ENCODE assay signal across 13 mouse cellular contexts in the genomic region with DNA sequence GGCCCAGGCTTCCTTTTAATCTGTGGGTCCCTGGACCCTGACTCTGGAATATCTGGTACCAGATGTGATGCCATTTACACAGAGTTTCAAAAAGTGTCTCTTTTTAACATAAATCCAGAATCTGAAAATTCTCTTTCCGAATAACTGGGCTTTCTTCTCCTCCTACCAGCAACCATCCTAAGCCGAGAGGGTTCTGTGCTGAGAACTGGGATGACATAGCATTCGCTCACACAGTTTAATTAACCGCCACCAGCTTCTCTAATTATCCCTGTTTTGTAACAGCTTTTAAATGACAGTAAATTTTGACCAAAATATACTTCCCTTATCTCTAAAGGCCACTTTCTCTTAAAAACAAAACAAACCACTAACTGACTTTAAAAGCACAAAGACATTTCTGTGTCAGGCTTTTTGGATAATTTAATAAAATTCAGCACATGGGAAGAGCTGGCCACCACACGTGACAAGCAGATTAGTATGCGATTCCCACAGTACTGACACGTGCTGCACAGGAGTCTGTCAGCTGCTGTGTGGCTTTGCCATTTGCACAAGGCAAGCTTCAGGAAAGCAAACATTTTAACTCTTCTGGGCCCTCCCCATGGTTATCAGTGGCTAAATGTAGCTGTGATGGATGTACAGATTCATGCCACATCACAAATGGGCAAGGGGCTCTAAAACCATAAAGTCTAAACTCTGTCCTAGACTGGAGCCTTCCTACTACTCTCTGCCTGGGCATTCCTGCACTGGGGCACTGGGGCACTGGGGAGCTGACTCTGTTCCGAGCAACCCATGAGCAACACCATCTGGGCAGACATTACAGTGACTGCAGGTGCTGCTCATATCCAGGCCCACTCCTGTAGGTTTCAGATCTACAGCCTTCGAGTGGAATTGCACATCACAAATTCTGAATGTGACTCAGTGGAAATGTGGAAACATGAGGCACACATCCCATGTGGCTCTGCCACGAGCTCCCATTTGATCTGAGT.
DNase-seq lines count a peak whose midpoint lies in the region; ATAC-seq and TF ChIP-seq lines count a peak whose summit lies in the region.
"Had no signal": no experiment of that assay in that cellular context is flagged by ENCODE, and none has a peak within 500 bp of the region (broad histone marks: within the 10 kb centered on the region; RNA-seq: fewer than 3 reads in every experiment).

No protein-coding gene starts in this region.

- H3K27ac ChIP-seq in heart, embryonic 10.5 days, result no peak overlapping the region
- H3K27ac ChIP-seq in liver, adult 2 months (replicated peaks; ENCODE audit: insufficient read depth, low read depth, low read length), result peak overlapping the region; percentile 56
- H3K27ac ChIP-seq in liver, embryonic 11.5 days (ENCODE audit: low read depth, low read length), result no peak overlapping the region
- no peak overlapping the region for H3K27ac ChIP-seq in forebrain, embryonic 16.5 days (ENCODE audit: low read length)
- no peak overlapping the region for H3K27ac ChIP-seq in midbrain, embryonic 16.5 days (ENCODE audit: low read length)
- H3K27ac ChIP-seq: heart, embryonic 15.5 days; intestine, embryonic 15.5 days had no signal

- H3K4me3 ChIP-seq in heart, embryonic 10.5 days, result no peak overlapping the region
- H3K4me3 ChIP-seq in liver, adult 2 months (ENCODE audit: insufficient read depth, low read depth, low read length), result no peak overlapping the region
- H3K4me3 ChIP-seq in liver, embryonic 11.5 days (ENCODE audit: low read depth, low read length), result no peak overlapping the region
- H3K4me3 ChIP-seq in forebrain, embryonic 16.5 days (replicated peaks; ENCODE audit: low read length), result no peak overlapping the region
- H3K4me3 ChIP-seq in midbrain, embryonic 16.5 days (ENCODE audit: low read depth, low read length), result no peak overlapping the region
- H3K4me3 ChIP-seq: heart, embryonic 15.5 days; intestine, embryonic 15.5 days had no signal

- no peaks in the 10 kb centered on the region for H3K36me3 ChIP-seq in heart, embryonic 10.5 days
- H3K36me3 ChIP-seq in liver, adult 2 months (ENCODE audit: control insufficient read depth, insufficient read depth, low read length), result no peaks in the 10 kb centered on the region
- no peaks in the 10 kb centered on the region for H3K36me3 ChIP-seq in liver, embryonic 11.5 days (ENCODE audit: control insufficient read depth, insufficient read depth, low read length)
- no peaks in the 10 kb centered on the region for H3K36me3 ChIP-seq in forebrain, embryonic 16.5 days (ENCODE audit: control insufficient read depth, insufficient read depth)
- no peaks in the 10 kb centered on the region for H3K36me3 ChIP-seq in midbrain, embryonic 16.5 days (ENCODE audit: control insufficient read depth, insufficient read depth, low read length)
- H3K36me3 ChIP-seq: heart, embryonic 15.5 days; intestine, embryonic 15.5 days had no signal

- no peak overlapping the region for H3K4me2 ChIP-seq in liver, embryonic 11.5 days
- no peak overlapping the region for H3K4me2 ChIP-seq in forebrain, embryonic 16.5 days (ENCODE audit: low read length)
- H3K4me2 ChIP-seq in midbrain, embryonic 16.5 days (ENCODE audit: low read length), result no peak overlapping the region
- H3K4me2 ChIP-seq: heart, embryonic 15.5 days; intestine, embryonic 15.5 days had no signal

- TF ChIP-seq CTCF in liver, adult 2 months (IDR thresholded peaks at IDR 0.05; ENCODE audit: low read depth, low read length), result no peak

- no peak overlapping the region for H3K9ac ChIP-seq in liver, adult 2 months (ENCODE audit: low read depth, low read length)
- no peak overlapping the region for H3K9ac ChIP-seq in liver, embryonic 11.5 days (ENCODE audit: low read depth, low read length)
- H3K9ac ChIP-seq in forebrain, embryonic 16.5 days (replicated peaks; ENCODE audit: low read depth, low read length), result no peak overlapping the region
- no peak overlapping the region for H3K9ac ChIP-seq in midbrain, embryonic 16.5 days (ENCODE audit: low read depth, low read length)
- H3K9ac ChIP-seq: heart, embryonic 15.5 days; intestine, embryonic 15.5 days; liver, postnatal 0 days had no signal

- H3K79me2 ChIP-seq in liver, adult 2 months (ENCODE audit: control insufficient read depth, insufficient read depth, low read length), result 0 out of 2 replicates have a peak, but pooled peaks cover 3% of the 10 kb centered on the region

- no peak for ATAC-seq in liver, embryonic 11.5 days (replicated peaks; ENCODE audit: low FRiP score)
- peak; percentile 98 for ATAC-seq in forebrain, embryonic 16.5 days
- peak; percentile 81 for ATAC-seq in midbrain, embryonic 16.5 days
- ATAC-seq: intestine, embryonic 15.5 days; liver, postnatal 0 days had no signal

- no peaks in the 10 kb centered on the region for H3K9me3 ChIP-seq in heart, embryonic 10.5 days
- no peaks in the 10 kb centered on the region for H3K9me3 ChIP-seq in liver, embryonic 11.5 days (ENCODE audit: control insufficient read depth, low read length)
- H3K9me3 ChIP-seq in forebrain, embryonic 16.5 days (ENCODE audit: control insufficient read depth, low read length), result no peaks in the 10 kb centered on the region
- no peaks in the 10 kb centered on the region for H3K9me3 ChIP-seq in midbrain, embryonic 16.5 days (replicated peaks; ENCODE audit: control insufficient read depth, low read length, poor library complexity, severe bottlenecking)
- H3K9me3 ChIP-seq: heart, embryonic 15.5 days; intestine, embryonic 15.5 days had no signal

- peak; percentile 45 for DNase-seq in heart, embryonic 10.5 days (ENCODE audit: low spot score)
- DNase-seq in heart, postnatal 14 days, result no peak
- peak; percentile 38 for DNase-seq in liver, adult 2 months (ENCODE audit: extremely low read depth, low read depth, low spot score)
- DNase-seq in liver, embryonic 11.5 days (ENCODE audit: low spot score), result no peak
- no peak for DNase-seq in adrenal gland, adult (ENCODE audit: inconsistent age in 2 of 2, low spot score in 1 of 2)
- DNase-seq: adrenal gland, adult 2 months; gastrocnemius, postnatal 10 days; liver, postnatal 0 days; thymus, postnatal 25 days had no signal

- WGBS in heart, embryonic 10.5 days, result 77% methylated on average over 10 of the region's 10 CpGs
- 86% methylated on average over 10 of the region's 10 CpGs for WGBS in liver, adult 2 months
- 72% methylated on average over 10 of the region's 10 CpGs for WGBS in liver, embryonic 11.5 days
- WGBS in forebrain, embryonic 16.5 days, result 46% methylated on average over 10 of the region's 10 CpGs
- WGBS in midbrain, embryonic 16.5 days, result 71% methylated on average over 10 of the region's 10 CpGs

- no peak for TF ChIP-seq POLR2A in liver, adult 2 months (IDR thresholded peaks at IDR 0.05; ENCODE audit: extremely low read depth, insufficient read depth, low read length)

- H3K27me3 ChIP-seq in heart, embryonic 10.5 days (ENCODE audit: insufficient read depth, poor library complexity, severe bottlenecking), result no peaks in the 10 kb centered on the region
- no peaks in the 10 kb centered on the region for H3K27me3 ChIP-seq in liver, adult 2 months (ENCODE audit: control insufficient read depth, insufficient read depth, low read length)
- no peaks in the 10 kb centered on the region for H3K27me3 ChIP-seq in liver, embryonic 11.5 days (replicated peaks; ENCODE audit: control insufficient read depth, insufficient read depth, low read length)
- H3K27me3 ChIP-seq in forebrain, embryonic 16.5 days (replicated peaks; ENCODE audit: control insufficient read depth, insufficient read depth, low read length), result no peaks in the 10 kb centered on the region
- H3K27me3 ChIP-seq in midbrain, embryonic 16.5 days (ENCODE audit: control insufficient read depth, insufficient read depth, low read depth, low read length), result no peaks in the 10 kb centered on the region
- H3K27me3 ChIP-seq: heart, embryonic 15.5 days; intestine, embryonic 15.5 days had no signal

- intact Hi-C loops in heart, postnatal 14 days (cut with DNase I), result no loop called here

- peaks cover 19% of the 10 kb centered on the region for H3K4me1 ChIP-seq in heart, embryonic 10.5 days
- H3K4me1 ChIP-seq in liver, adult 2 months (ENCODE audit: control insufficient read depth, insufficient read depth, low read length), result no peaks in the 10 kb centered on the region
- H3K4me1 ChIP-seq in liver, embryonic 11.5 days (replicated peaks; ENCODE audit: control insufficient read depth, insufficient read depth, low read length), result no peaks in the 10 kb centered on the region
- H3K4me1 ChIP-seq in forebrain, embryonic 16.5 days (replicated peaks; ENCODE audit: control insufficient read depth, insufficient read depth, low read length), result no peaks in the 10 kb centered on the region
- no peaks in the 10 kb centered on the region for H3K4me1 ChIP-seq in midbrain, embryonic 16.5 days (ENCODE audit: control insufficient read depth, insufficient read depth, low read length)
- H3K4me1 ChIP-seq: intestine, embryonic 15.5 days had no signal

Comparison
In these comparisons a context has a peak if more than half of its experiments do, and no peak if none do; other contexts are left out.
1. DNase-seq: peak in heart, embryonic 10.5 days (single experiment) and liver, adult 2 months (single experiment); none in heart, postnatal 14 days (0 of 2), liver, embryonic 11.5 days (single experiment) and adrenal gland, adult (0 of 2).